Mouse (Mus musculus): ENCODE measurements at regions not wholly inside any gene's neighbourhood (a gene's known extent, or its start where the extent isn't known, plus 50 kb on each side); places are given as distances from the start of the nearest gene placed in this dataset.

GRCm38 (mm10) chr6:7473730-7474129, 80.9 kb upstream of the Tac1 start:
- Histone ChIP-seq H3K36me3 (no peaks in the 10 kb centered on the region), H3K27me3 (replicated peaks) (no peaks in the 10 kb centered on the region), H3K9ac (no peak overlapping the region), H3K9me3 (no peaks in the 10 kb centered on the region), H3K27ac (replicated peaks) (no peak overlapping the region), H3K4me3 (no peak overlapping the region), H3K4me2 (no peak overlapping the region), H3K4me1 (no peaks in the 10 kb centered on the region)
- no peak for ATAC-seq (ENCODE audit: extremely low read depth, insufficient number of reproducible peaks, low FRiP score, low TSS enrichment)
- 58% methylated on average over 3 of the region's 3 CpGs for WGBS

- no peak overlapping the region for H3K4me3 ChIP-seq
- no peaks in the 10 kb centered on the region for H3K27me3 ChIP-seq (replicated peaks)
- WGBS: 77% methylated on average over 1 of the region's 1 CpGs
- H3K4me1 ChIP-seq: no peaks in the 10 kb centered on the region
- no peak overlapping the region for H3K4me2 ChIP-seq
- no peaks in the 10 kb centered on the region for H3K9me3 ChIP-seq
- H3K27ac ChIP-seq (replicated peaks): no peak overlapping the region
- ATAC-seq (ENCODE audit: extremely low read depth, insufficient number of reproducible peaks, low FRiP score, low TSS enrichment): no peak
- H3K9ac ChIP-seq: no peak overlapping the region
- no peaks in the 10 kb centered on the region for H3K36me3 ChIP-seq
Observed at GRCm38 (mm10) chr6:7476907-7477306, 77.8 kb upstream of the Tac1 start.

DNA sequence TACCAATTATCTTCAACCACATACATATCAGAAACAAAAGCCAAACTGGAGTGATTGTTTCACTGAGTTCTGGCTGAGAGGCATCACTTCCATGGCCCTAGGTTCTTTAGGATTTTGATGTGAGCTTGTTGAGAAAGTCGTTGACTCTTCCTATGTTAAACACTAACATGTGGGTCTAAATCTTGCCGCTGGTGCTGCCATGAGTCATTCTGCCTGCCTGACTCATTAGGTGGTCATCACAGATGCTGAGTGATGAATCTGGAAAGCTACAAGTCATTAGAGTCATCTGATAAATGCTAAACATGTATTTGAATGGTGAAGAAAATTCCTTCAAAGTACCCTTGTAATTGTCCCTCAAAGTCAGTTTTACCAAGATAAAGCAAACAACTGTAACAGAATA, 60.4 kb upstream of the Tac1 start:
- Histone ChIP-seq H3K4me2 (no peak overlapping the region), H3K9ac (no peak overlapping the region), H3K27ac (replicated peaks) (no peak overlapping the region), H3K4me3 (no peak overlapping the region), H3K27me3 (replicated peaks) (no peaks in the 10 kb centered on the region), H3K9me3 (no peaks in the 10 kb centered on the region), H3K36me3 (no peaks in the 10 kb centered on the region), H3K4me1 (no peaks in the 10 kb centered on the region)
- WGBS: 59% methylated on average over 2 of the region's 2 CpGs
- ATAC-seq (ENCODE audit: extremely low read depth, insufficient number of reproducible peaks, low FRiP score, low TSS enrichment): no peak

DNA sequence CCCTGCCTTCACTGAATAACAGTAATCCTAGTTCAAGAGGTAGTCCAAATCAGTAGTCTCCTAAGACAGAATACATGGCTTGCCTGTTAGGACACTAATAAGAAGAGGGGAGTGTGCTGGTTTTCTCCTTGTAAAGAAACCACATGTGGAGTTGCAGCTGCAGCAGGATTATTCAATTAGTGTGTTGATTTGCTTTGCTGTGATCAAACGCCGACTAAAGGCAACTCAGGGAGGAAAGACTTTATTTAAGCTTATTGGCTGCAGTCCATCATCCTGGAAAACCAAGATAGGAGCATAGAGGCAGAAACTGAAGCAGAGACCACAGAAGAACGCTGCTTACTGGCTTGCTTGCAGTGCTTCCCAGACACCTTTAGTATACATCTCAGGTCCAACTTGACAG, 57.9 kb upstream of the Tac1 start:
- 33% methylated on average over 3 of the region's 3 CpGs for WGBS
- no peak overlapping the region for H3K27ac ChIP-seq (replicated peaks)
- H3K4me2 ChIP-seq: no peak overlapping the region
- no peaks in the 10 kb centered on the region for H3K9me3 ChIP-seq
- no peaks in the 10 kb centered on the region for H3K36me3 ChIP-seq
- no peaks in the 10 kb centered on the region for H3K27me3 ChIP-seq (replicated peaks)
- no peaks in the 10 kb centered on the region for H3K4me1 ChIP-seq
- no peak overlapping the region for H3K4me3 ChIP-seq
- H3K9ac ChIP-seq: no peak overlapping the region
- no peak for ATAC-seq (ENCODE audit: extremely low read depth, insufficient number of reproducible peaks, low FRiP score, low TSS enrichment)
